Mouse (Mus musculus) ES-Bruce4 (cell line): ENCODE results near the gene Grk6. TPM values are rescaled to one million over a fixed set of nuclear protein-coding genes. Genes with fewer than 3 reads are reported as not detected.

Experiments used
- H3K27ac ChIP-seq: 2 replicates; pipeline ENCODE4 v1.5.1; 2012; ENCODE audit warnings: low read length, inconsistent platforms; ENCODE audit not compliant: insufficient read depth
- H3K27me3 ChIP-seq: 2 replicates; pipeline ENCODE4 v1.6.1; 2012; ENCODE audit warnings: mild to moderate bottlenecking, low read length, inconsistent platforms; ENCODE audit not compliant: control insufficient read depth, poor library complexity, insufficient read depth, severe bottlenecking
- H3K36me3 ChIP-seq: 2 replicates; pipeline ENCODE4 v1.6.1; 2012; ENCODE audit warnings: inconsistent platforms, mild to moderate bottlenecking, low read length, moderate library complexity; ENCODE audit not compliant: control insufficient read depth, poor library complexity, insufficient read depth, severe bottlenecking
- H3K4me1 ChIP-seq: one replicate; pipeline ENCODE4 v1.8.1; 2011; ENCODE audit warnings: low read length; ENCODE audit not compliant: control insufficient read depth, insufficient read depth
- H3K4me3 ChIP-seq: 2 replicates; pipeline ENCODE4 v1.5.1; 2011; ENCODE audit warnings: low read depth, mild to moderate bottlenecking, low read length
- H3K9ac ChIP-seq: 2 replicates; pipeline ENCODE4 v1.6.1; 2012; ENCODE audit warnings: low read depth, mild to moderate bottlenecking, inconsistent platforms; ENCODE audit not compliant: poor library complexity, severe bottlenecking
- H3K9me3 ChIP-seq: replicated peaks from 2 replicates; pipeline ENCODE4 v1.6.1; 2012; ENCODE audit warnings: mild to moderate bottlenecking, low read length, inconsistent platforms; ENCODE audit not compliant: control insufficient read depth, poor library complexity, insufficient read depth, severe bottlenecking
- CTCF ChIP-seq: IDR thresholded peaks from one replicate; pipeline ENCODE4 v1.8.1; 2011; ENCODE audit warnings: low read depth, low read length
- EP300 ChIP-seq: IDR thresholded peaks from 2 replicates; pipeline ENCODE4 v1.6.1; 2011; ENCODE audit warnings: low read depth, low read length; ENCODE audit not compliant: insufficient read depth
- POLR2A ChIP-seq: IDR thresholded peaks from one replicate; pipeline ENCODE4 v1.8.1; 2011; ENCODE audit warnings: low read length; ENCODE audit not compliant: insufficient read depth
- polyA plus RNA-seq: library from polyadenylated mRNA; stranded (reverse); fragments of >200 nt; gene quantifications from 2 replicates; pipeline ENCODE4 v1.2.4, GENCODE M21; 2011; ENCODE audit warnings: low read depth; ENCODE audit not compliant: missing spikeins, insufficient read depth, insufficient read length

Gene Grk6
- polyA plus RNA-seq, 1 experiment: 58.2 TPM

DNA sequence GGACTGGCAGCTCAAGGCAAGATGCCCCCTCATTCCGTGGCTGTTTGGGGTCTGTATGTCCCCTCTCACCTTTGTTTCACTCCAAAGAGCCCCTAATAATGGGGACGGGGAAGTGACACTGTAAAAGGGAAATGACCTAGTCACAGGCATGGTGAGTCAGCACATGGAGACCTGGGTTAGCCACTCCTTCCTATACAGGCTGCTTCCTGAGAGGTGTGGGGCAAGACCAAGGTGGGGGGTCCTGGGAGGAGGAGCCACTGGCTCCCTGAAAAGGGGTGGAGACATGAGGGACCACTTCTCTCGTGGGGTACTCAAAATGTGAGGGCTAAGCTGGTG, 65.4 kb downstream of the Grk6 start:
- H3K9ac ChIP-seq: peak overlapping the region; percentile 18; the same call in 1 of the 2 replicates
- no peaks in the 10 kb centered on the region for H3K9me3 ChIP-seq
- TF ChIP-seq CTCF (no peak), EP300 (0 out of 2 replicates have a peak, but pooled peaks have one; percentile 20), POLR2A (no peak)
- H3K36me3 ChIP-seq: peaks cover 6% of the 10 kb centered on the region; the same call in 1 of the 2 replicates
- peak overlapping the region; percentile 67 for H3K27ac ChIP-seq
- H3K4me1 ChIP-seq: peaks cover 11% of the 10 kb centered on the region
- no peak overlapping the region for H3K4me3 ChIP-seq
- H3K27me3 ChIP-seq: no peaks in the 10 kb centered on the region

Other genes with a start within 250 kb of the Grk6 start
- 162 TPM in 2 replicates for gene Nsd1, start 235.3 kb upstream of the Grk6 start, polyA plus RNA-seq
- 230 and 234 TPM in 2 replicates for gene Prelid1, start 124.6 kb upstream of the Grk6 start, polyA plus RNA-seq
- 40.5 and 42.8 TPM in 2 replicates for gene Rab24, start 123.1 kb upstream of the Grk6 start, polyA plus RNA-seq
- gene Mxd3, start 115.2 kb upstream of the Grk6 start, polyA plus RNA-seq: 5.1 and 6.5 TPM in 2 replicates
- gene Lman2, start 82.3 kb upstream of the Grk6 start, polyA plus RNA-seq: 38.5 and 45.2 TPM in 2 replicates
- gene Rgs14, start 75.3 kb upstream of the Grk6 start, polyA plus RNA-seq: 2.8 and 3.6 TPM in 2 replicates
- gene Slc34a1, start 46.9 kb upstream of the Grk6 start, polyA plus RNA-seq: not detected in 2 replicates
- not detected in 2 replicates for gene Pfn3, start 29.8 kb upstream of the Grk6 start, polyA plus RNA-seq
- not detected in 2 replicates for gene F12, start 18.3 kb upstream of the Grk6 start, polyA plus RNA-seq
- 3.1 and 3.4 TPM in 2 replicates for gene Prr7, start 19.2 kb downstream of the Grk6 start, polyA plus RNA-seq
- 43.6 and 44.3 TPM in 2 replicates for gene Dbn1, start 43.0 kb downstream of the Grk6 start, polyA plus RNA-seq
- gene Pdlim7, start 68.6 kb downstream of the Grk6 start, polyA plus RNA-seq: 84.4 and 97.7 TPM in 2 replicates
- 0.39 and 1.0 TPM in 2 replicates for gene Dok3, start 84.2 kb downstream of the Grk6 start, polyA plus RNA-seq
- gene Ddx41, start 91.6 kb downstream of the Grk6 start, polyA plus RNA-seq: 55.2 and 63.9 TPM in 2 replicates
- 41.8 and 47.7 TPM in 2 replicates for gene Fam193b, start 126.0 kb downstream of the Grk6 start, polyA plus RNA-seq
- gene Tmed9, start 128.7 kb downstream of the Grk6 start, polyA plus RNA-seq: 94.2 and 95.2 TPM in 2 replicates
- 10.3 and 10.5 TPM in 2 replicates for gene B4galt7, start 154.8 kb downstream of the Grk6 start, polyA plus RNA-seq
- 22.6 and 26.3 TPM in 2 replicates for gene Caml, start 177.9 kb downstream of the Grk6 start, polyA plus RNA-seq
- 103 and 113 TPM in 2 replicates for gene Ddx46, start 190.0 kb downstream of the Grk6 start, polyA plus RNA-seq
- gene B230219D22Rik, start 248.1 kb downstream of the Grk6 start, polyA plus RNA-seq: 52.3 and 54.1 TPM in 2 replicates